Mouse (Mus musculus) heart, embryonic 14.5 days (tissue): ENCODE data around the gene Ppp2r3c. TPM values are rescaled to one million over a fixed set of nuclear protein-coding genes. Genes with fewer than 3 reads are reported as not detected.
"Not testable (repeated sequence)": the region's sequence is repeated elsewhere in the genome, so short reads cannot be mapped to it uniquely, and the experiment has no call there.

ENCODE experiments used
- ATAC-seq: fragments of 200-750 bp; cut with Nextera tagmentation; 2 replicates; pipeline ENCODE4 v1.8.0; 2017; ENCODE audit warnings: low read depth, moderate TSS enrichment; ENCODE audit not compliant: insufficient number of reproducible peaks, insufficient read depth, low FRiP score
- H3K27ac ChIP-seq, 2 experiments: fragments of 200-500 bp in 1 of 2; fragments of 300-500 bp in 1 of 2; sonication (generic) in 1 of 2; replicated peaks in 1 of 2; 2 replicates each; pipeline ENCODE4 v1.5.1; 2012 to 2014; ENCODE audit warnings: low read depth in 2 of 2, low read length in 2 of 2, control low read depth in 1 of 2, mild to moderate bottlenecking in 1 of 2, mixed read lengths in 1 of 2; ENCODE audit not compliant: control insufficient read depth in 1 of 2, insufficient read depth in 1 of 2
- H3K27me3 ChIP-seq: fragments of 300-500 bp; sonication (generic); 2 replicates; pipeline ENCODE4 v1.6.1; 2014; ENCODE audit warnings: mild to moderate bottlenecking, low read length, control low read depth; ENCODE audit not compliant: control insufficient read depth, insufficient read depth
- H3K36me3 ChIP-seq: fragments of 300-500 bp; sonication (generic); 2 replicates; pipeline ENCODE4 v1.6.1; 2014; ENCODE audit warnings: mild to moderate bottlenecking, control low read depth, low read length, mixed read lengths; ENCODE audit not compliant: control insufficient read depth, insufficient read depth
- H3K4me1 ChIP-seq, 2 experiments: fragments of 200-500 bp in 1 of 2; fragments of 300-500 bp in 1 of 2; sonication (generic) in 1 of 2; 2 replicates each; pipeline ENCODE4 v1.6.1; 2012 to 2014; ENCODE audit warnings: low read length in 2 of 2, control low read depth in 1 of 2, mixed read lengths in 1 of 2; ENCODE audit not compliant: control insufficient read depth in 2 of 2, insufficient read depth in 2 of 2
- H3K4me2 ChIP-seq: fragments of 300-500 bp; sonication (generic); 2 replicates; pipeline ENCODE4 v1.6.1; 2014; ENCODE audit warnings: mild to moderate bottlenecking, low read length
- H3K4me3 ChIP-seq, 2 experiments: fragments of 200-500 bp in 1 of 2; fragments of 300-500 bp in 1 of 2; sonication (generic) in 1 of 2; 2 replicates each; pipeline ENCODE4 v1.5.1; 2012 to 2014; ENCODE audit warnings: low read length in 2 of 2, mild to moderate bottlenecking in 2 of 2, control low read depth in 1 of 2, low read depth in 1 of 2, moderate library complexity in 1 of 2; ENCODE audit not compliant: control insufficient read depth in 1 of 2, insufficient read depth in 1 of 2
- H3K9ac ChIP-seq: fragments of 300-500 bp; sonication (generic); 2 replicates; pipeline ENCODE4 v1.6.1; 2014; ENCODE audit warnings: mild to moderate bottlenecking, low read length
- H3K9me3 ChIP-seq: fragments of 300-500 bp; sonication (generic); 2 replicates; pipeline ENCODE4 v1.6.1; 2016; ENCODE audit warnings: low read length, control low read depth; ENCODE audit not compliant: control insufficient read depth
- WGBS: fragments of 180-500 bp; shearing (Covaris S2); extraction: QIAGEN DNeasy Blood & Tissue Kit; methylation state at CpG from one replicate; pipeline ENCODE4 v1.1.7; 2014; 5-methylcytosine and 5-hydroxymethylcytosine counted together
- polyA plus RNA-seq: library from polyadenylated mRNA; unstranded; fragments of >200 nt; fragmentation: Nextera tagmentation; extraction: Ambion mirVana; gene quantifications from 2 replicates; pipeline ENCODE4 v1.2.1, GENCODE M21; 2014

Ppp2r3c gene
- polyA plus RNA-seq: 11.3 and 11.8 TPM in 2 replicates

DNA sequence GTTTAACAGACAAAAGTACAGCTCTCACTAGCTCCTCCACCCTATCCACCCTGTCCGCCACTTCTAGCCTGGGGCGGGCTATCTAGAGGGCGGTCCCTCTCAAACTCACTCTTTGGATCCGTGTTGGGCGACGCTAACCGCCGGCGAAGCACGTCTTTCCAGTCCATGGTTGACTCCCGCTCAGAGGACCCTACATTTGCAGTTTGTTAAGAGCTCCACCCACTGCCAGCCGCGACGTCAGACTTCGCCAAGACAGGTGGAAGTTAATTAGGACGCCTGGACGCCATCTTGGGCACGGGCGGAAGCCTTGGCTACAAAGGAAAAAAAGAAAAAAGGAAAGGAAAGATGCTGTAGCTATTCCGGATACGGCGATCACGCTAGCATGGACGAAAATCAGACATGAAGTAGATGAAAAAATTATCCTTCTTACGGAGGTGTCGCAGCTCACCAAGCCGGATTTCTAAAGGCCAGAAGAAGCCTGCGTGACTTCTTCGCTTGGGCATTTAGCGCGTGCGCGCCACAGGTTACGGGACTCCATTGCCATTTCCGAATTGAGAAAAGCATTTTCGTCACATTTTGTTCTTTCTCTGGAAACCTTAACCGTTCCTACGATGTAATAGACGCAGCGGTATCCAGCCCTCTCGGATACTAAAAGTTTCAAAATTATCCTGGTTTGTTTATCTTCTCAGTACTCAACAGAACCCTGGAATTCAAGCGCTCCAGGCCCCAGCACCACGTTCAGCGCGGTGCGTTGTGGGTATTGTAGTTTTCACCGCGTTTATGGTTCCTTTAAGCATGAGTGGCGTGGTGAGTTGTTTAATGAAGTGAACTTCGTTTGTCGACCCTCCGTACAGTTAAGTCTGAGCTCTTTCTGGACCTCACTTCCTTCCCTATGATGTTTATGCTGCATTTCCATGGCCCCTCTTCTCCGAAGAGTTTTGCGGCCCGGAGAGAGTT, at the start of gene Ppp2r3c:
Gene Ppp2r3c (minus strand): TSS at position 514 of the 957 bp plus-strand sequence.
- Histone ChIP-seq H3K27ac (peak within 1 kb of the TSS; percentile 96), H3K9me3 (no peaks in the 10 kb centered on the region), H3K27me3 (no peaks in the 10 kb centered on the region), H3K4me1 (peaks cover 2 to 19% of the 10 kb centered on the region in 2 experiments; a peak in 3 of 4 replicates), H3K36me3 (peaks cover 21% of the 10 kb centered on the region), H3K9ac (peak within 1 kb of the TSS; percentile 82), H3K4me3 (peak within 1 kb of the TSS; percentile 70 to 80), H3K4me2 (peak within 1 kb of the TSS; percentile 72)
- under 1% methylated on average over 55 of the region's 55 CpGs for WGBS
- peak; percentile 91 for ATAC-seq

DNA sequence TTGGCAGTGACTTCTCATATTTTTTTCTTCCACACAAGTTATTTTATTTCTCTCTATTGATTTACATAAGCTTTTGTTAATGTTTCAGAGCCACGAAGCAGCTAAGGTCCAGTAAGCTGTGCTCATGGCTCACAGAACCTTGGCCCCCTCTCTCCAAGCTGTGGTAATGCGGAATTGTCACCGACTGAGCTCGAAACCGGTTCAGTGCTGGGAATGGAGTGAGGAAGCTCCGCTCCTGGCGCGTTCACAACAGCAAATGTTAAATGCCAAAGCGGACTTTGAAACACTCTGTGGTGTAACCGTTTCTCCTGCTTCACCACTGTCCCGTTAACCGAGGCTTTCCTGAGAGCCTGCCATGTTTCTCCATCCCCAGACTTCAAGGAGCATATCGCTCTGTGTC, 41.8 kb upstream of the Ppp2r3c start:
- WGBS: 64% methylated on average over 13 of the region's 13 CpGs
- no peak for ATAC-seq
- Histone ChIP-seq H3K36me3 (no peaks in the 10 kb centered on the region), H3K4me2 (no peak overlapping the region), H3K9ac (no peak overlapping the region), H3K4me3 (no peak overlapping the region), H3K27ac (peak overlapping the region; percentile 36 to 58), H3K9me3 (no peaks in the 10 kb centered on the region), H3K4me1 (no peaks in the 10 kb centered on the region; a peak in 1 of 4 replicates), H3K27me3 (no peaks in the 10 kb centered on the region)

DNA sequence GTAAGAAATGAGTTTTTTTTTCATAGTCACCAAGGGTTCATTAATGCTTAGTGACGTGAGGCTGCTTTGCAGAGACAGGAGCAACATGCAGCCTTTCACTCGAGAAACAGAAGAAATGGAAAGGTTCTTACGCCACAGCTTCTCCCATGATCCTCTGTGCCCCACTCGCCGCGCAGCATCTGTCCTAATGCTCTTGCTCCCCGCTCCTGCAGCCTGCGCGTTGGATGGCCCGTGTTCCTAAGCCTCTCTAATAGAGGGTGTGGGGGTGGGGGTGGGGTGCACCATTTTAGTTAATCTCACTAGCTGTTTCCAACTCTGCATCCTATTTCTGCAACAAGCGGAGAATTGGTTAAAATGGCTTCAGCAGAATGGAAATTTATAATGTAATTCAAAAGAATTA, 41.2 kb upstream of the Ppp2r3c start:
- H3K4me3 ChIP-seq: no peak overlapping the region
- no peak overlapping the region for H3K9ac ChIP-seq
- ATAC-seq: no peak
- no peaks in the 10 kb centered on the region for H3K27me3 ChIP-seq
- H3K4me1 ChIP-seq: no peaks in the 10 kb centered on the region; a peak in 1 of 4 replicates
- H3K27ac ChIP-seq: peak overlapping the region; percentile 39 to 58; a peak in 3 of 4 replicates
- no peak overlapping the region for H3K4me2 ChIP-seq
- H3K9me3 ChIP-seq: no peaks in the 10 kb centered on the region
- no peaks in the 10 kb centered on the region for H3K36me3 ChIP-seq
- WGBS: 81% methylated on average over 11 of the region's 11 CpGs

DNA sequence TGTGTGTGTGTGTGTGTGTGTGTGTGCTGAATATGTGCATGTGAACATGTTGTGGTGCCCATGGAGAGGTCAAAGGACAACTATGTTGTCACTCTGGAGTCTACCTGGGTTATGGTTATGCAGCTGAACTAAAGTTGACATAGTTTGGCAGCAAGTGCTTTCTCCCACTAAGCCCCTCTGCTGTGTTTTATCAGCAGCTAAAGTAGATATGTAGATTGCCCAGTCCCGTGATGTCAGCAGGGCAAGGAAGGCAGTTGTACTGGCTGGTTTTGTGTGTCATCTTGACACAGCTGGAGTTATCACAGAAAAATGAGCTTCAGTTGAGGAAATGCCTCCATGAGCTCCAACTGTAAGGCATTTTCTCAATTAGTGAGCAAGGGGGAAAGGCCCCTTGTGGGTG, 40.2 kb upstream of the Ppp2r3c start:
- not testable (repeated sequence) for ATAC-seq
- WGBS: 4% methylated on average over 1 of the region's 1 CpGs

DNA sequence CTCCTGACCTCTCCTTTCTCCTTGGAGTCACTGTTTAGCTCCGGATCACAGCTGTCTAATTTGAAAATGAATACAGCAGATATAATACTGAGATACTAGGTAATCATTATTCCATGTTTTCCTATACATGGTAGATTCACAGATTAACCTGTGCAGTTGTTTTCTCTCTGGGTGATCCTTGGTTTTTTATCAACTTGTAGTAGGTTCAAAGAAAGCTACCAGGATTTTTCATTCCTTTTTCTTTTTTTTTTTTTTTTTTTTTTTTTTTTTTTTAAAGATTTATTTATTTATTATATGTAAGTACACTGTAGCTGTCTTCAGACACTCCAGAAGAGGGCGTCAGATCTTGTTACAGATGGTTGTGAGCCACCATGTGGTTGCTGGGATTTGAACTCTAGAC, 35.7 kb upstream of the Ppp2r3c start:
- not testable (repeated sequence) for H3K36me3 ChIP-seq, H3K27ac ChIP-seq, ATAC-seq, H3K9me3 ChIP-seq, H3K4me1 ChIP-seq, H3K27me3 ChIP-seq, H3K4me2 ChIP-seq, H3K4me3 ChIP-seq, H3K9ac ChIP-seq
- 90% methylated on average over 1 of the region's 2 CpGs for WGBS

More for the DNA sequence above, 40.2 kb upstream of the Ppp2r3c start:
- not testable (repeated sequence) for H3K9me3 ChIP-seq, H3K4me2 ChIP-seq, H3K4me3 ChIP-seq, H3K4me1 ChIP-seq, H3K36me3 ChIP-seq, H3K9ac ChIP-seq, H3K27me3 ChIP-seq
- 0 out of 4 replicates have a peak overlapping the region, but pooled peaks of 1 of the 2 experiments have one; percentile 28 for H3K27ac ChIP-seq

DNA sequence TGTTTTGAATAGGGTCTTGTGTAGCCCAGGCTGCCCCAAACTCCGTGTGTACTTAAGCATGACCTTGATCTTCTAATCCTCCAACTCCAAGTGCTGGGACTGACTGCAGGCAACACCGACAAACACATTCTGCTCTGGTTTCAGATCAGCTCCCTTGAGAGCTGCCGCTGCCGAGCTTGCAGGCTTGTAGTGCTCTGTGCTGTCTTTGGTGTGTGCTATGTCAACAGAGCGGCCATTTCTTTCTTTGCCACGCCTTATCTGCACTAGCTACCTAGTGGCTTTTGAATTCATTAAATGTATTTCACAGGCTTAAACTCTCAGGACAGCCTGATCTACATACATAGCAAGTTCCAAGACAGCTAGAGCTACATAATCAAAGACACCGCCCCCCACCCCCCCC, 30.9 kb upstream of the Ppp2r3c start:
- Histone ChIP-seq H3K4me1 (no peaks in the 10 kb centered on the region), H3K4me2 (no peak overlapping the region), H3K27me3 (no peaks in the 10 kb centered on the region), H3K4me3 (no peak overlapping the region), H3K27ac (no peak overlapping the region), H3K9ac (no peak overlapping the region), H3K36me3 (no peaks in the 10 kb centered on the region), H3K9me3 (no peaks in the 10 kb centered on the region)
- WGBS: 87% methylated on average over 7 of the region's 7 CpGs
- no peak for ATAC-seq

DNA sequence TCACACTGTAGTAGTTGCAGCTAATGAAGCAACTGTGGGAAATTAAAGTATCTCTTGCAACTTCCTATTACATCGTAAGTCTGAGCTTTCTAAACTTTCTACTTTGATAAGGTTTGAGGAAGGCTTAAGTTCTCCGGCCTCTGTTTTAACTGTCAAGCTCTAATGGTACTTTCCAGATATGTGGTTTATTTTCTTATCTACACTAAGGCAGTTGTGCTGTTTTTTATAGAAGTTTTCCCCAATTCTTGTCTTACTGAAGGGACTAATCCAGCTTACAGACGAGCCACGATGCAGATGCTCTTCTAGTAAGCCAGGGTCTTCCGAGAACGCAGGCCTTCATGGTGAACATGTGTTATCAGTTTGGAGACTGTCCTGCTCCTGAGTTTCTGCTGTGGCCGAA, 26.6 kb upstream of the Ppp2r3c start:
- Histone ChIP-seq H3K4me3 (no peak overlapping the region), H3K4me2 (no peak overlapping the region), H3K9ac (no peak overlapping the region), H3K27me3 (no peaks in the 10 kb centered on the region), H3K36me3 (no peaks in the 10 kb centered on the region), H3K27ac (no peak overlapping the region), H3K4me1 (no peaks in the 10 kb centered on the region), H3K9me3 (no peaks in the 10 kb centered on the region)
- no peak for ATAC-seq
- WGBS: 78% methylated on average over 7 of the region's 7 CpGs
